Mouse (Mus musculus): Measurements from ENCODE around the gene Gm436.

The Gm436 gene

GRCm38 (mm10) chr4:144686268-144686667 is at the start of gene Gm436:
Gm436 (minus strand) TSS chr4:144686368.
- in situ Hi-C loops (cut with MboI): no loop called here

DNA sequence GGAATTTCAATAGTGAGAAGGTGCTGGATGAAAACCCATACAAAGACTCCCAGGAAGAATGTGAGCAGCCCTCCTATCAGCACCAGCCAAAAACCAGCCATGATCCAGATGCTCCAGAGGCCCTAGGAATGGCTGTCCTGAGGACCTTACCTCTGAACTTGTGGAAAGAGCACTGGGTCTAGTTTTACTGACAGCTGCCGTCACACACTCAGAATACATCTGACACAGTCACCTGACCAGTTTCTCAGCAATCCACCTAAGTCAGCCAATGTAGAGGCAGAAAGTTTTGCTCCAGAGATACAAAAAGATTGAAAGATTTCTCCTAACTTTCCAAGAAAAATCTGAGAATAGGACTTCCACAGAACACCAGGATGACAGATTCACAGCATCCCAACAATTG is 35.1 kb upstream of the Gm436 start, which contains the start of gene Gm13178:
Gene Gm13178 (minus strand): TSS at position 101 of the 400 bp plus-strand sequence.
- in situ Hi-C loops (cut with MboI): no loop called here

- in situ Hi-C loops (cut with MboI): no loop called here
Observed at GRCm38 (mm10) chr4:144719691-144720090, 33.5 kb upstream of the Gm436 start.

GRCm38 (mm10) chr4:144718288-144718687 is 32.1 kb upstream of the Gm436 start:
- in situ Hi-C loops (cut with MboI): no loop called here

DNA sequence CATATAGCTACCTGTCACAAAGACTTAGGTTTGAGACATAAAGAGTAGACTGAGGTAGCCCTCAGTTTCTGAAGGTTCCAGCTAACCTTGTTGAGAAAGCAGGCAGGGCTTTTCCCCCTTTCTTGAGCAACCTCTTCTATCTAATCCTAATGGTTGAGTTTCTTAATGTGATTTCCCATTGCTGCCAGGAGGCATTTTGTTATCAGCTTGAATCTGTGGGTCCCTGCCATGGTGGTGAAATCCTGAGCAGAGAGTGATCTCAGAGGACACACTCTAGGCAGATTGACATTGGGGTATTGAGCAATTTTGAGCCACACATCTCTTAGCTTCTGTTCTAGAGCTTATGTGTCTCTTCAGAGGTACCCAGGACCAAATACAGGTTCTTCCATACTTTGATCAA is 47.9 kb downstream of the Gm436 start:
- in situ Hi-C loops (cut with MboI): no loop called here
